Mouse (Mus musculus): ENCODE results near the gene Notch4. TPM values are rescaled to one million over a fixed set of nuclear protein-coding genes. Genes with fewer than 3 reads are reported as not detected.

The Notch4 gene
- polyA plus RNA-seq, 1 experiment from 2014 or later = 2.9 TPM

DNA sequence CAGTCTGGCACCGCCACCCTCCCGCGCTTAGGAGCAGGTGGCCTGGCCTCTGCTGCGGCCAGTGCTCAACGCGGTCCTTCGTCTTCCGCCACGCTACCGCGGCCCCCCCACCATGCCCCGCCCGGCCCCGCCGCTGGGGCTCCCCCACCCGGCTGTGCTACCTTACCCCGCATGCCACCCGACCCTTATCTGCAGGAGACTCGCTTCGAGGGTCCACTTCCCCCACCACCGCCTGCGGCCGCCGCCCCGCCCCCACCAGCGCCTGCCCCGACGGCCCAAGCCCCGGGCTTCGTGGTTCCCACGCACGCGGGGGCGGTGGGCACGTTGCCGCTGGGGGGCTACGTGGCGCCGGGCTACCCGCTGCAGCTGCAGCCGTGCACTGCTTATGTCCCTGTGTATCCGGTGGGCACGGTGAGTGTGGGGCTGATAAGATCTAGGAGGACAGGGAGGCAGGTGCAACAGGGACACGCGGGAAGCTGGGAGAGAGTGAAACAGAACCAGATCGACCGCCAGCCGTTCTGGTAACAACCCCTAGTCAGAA lies 66.8 kb downstream of the Notch4 start:
- H3K4me1 ChIP-seq (replicated peaks) = peaks cover 40% of the 10 kb centered on the region
- peak overlapping the region; percentile 36 for H3K9ac ChIP-seq
- H3K4me2 ChIP-seq (replicated peaks) = peak overlapping the region; percentile 88
- no peaks in the 10 kb centered on the region; the same call in 1 of the 2 replicates for H3K36me3 ChIP-seq
- ATAC-seq = no peak
- H3K27ac ChIP-seq = no peak overlapping the region
- H3K4me3 ChIP-seq (replicated peaks) = peak overlapping the region; percentile 29
- no peaks in the 10 kb centered on the region for H3K9me3 ChIP-seq
- WGBS = 5% methylated on average over 42 of the region's 48 CpGs
- peaks cover 26% of the 10 kb centered on the region for H3K27me3 ChIP-seq (replicated peaks)

- Histone ChIP-seq H3K27me3 (replicated peaks) (peaks cover 26% of the 10 kb centered on the region), H3K36me3 (no peaks in the 10 kb centered on the region), H3K4me1 (replicated peaks) (peaks cover 34% of the 10 kb centered on the region), H3K27ac (no peak overlapping the region), H3K4me2 (replicated peaks) (peak overlapping the region; percentile 88), H3K4me3 (replicated peaks) (peak overlapping the region; percentile 28), H3K9ac (peak overlapping the region; percentile 29), H3K9me3 (no peaks in the 10 kb centered on the region)
- 20% methylated on average over 11 of the region's 12 CpGs for WGBS
- no peak for ATAC-seq
These were observed 67.6 kb downstream of the Notch4 start for GRCm38 (mm10) chr17:34631647-34632046.

GRCm38 (mm10) chr17:34632261-34632691 lies 68.2 kb downstream of the Notch4 start:
- peaks cover 26% of the 10 kb centered on the region for H3K27me3 ChIP-seq (replicated peaks)
- H3K27ac ChIP-seq = no peak overlapping the region
- peaks cover 32% of the 10 kb centered on the region for H3K4me1 ChIP-seq (replicated peaks)

DNA sequence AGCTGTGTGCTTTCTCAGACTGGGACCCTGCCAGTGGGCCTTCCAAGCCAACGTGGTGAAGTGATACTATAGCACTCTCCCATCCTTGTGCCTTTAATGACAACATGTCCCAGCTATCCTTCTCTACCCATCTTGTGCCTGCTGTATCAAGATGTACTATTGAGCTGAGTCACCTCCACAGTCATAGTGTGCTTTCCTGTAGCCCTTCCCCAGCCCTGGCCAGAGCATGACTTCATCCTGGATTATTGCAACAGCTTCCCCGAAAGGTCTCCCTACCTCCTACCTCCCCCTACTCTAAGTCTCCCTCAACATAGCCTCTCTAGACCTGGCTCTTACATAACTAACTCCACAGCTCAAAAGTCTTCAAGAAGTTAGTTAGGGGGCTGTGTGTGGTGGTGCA lies 71.6 kb downstream of the Notch4 start:
- ATAC-seq = no peak
- H3K36me3 ChIP-seq = no peaks in the 10 kb centered on the region
- no peaks in the 10 kb centered on the region for H3K9me3 ChIP-seq
- H3K4me1 ChIP-seq (replicated peaks) = peaks cover 16% of the 10 kb centered on the region
- H3K27ac ChIP-seq = no peak overlapping the region
- H3K27me3 ChIP-seq (replicated peaks) = peaks cover 16% of the 10 kb centered on the region
- no peak overlapping the region for H3K4me3 ChIP-seq (replicated peaks)
- H3K4me2 ChIP-seq (replicated peaks) = no peak overlapping the region
- WGBS = 72% methylated on average over 2 of the region's 2 CpGs
- H3K9ac ChIP-seq = no peak overlapping the region

More at GRCm38 (mm10) chr17:34632261-34632691, 68.2 kb downstream of the Notch4 start:
- WGBS = 2% methylated on average over 26 of the region's 26 CpGs
- Histone ChIP-seq H3K36me3 (no peaks in the 10 kb centered on the region), H3K4me2 (replicated peaks) (peak overlapping the region; percentile 88), H3K4me3 (replicated peaks) (peak overlapping the region; percentile 28), H3K9ac (peak overlapping the region; percentile 29), H3K9me3 (no peaks in the 10 kb centered on the region)
- peak; percentile 43 for ATAC-seq

- Histone ChIP-seq H3K27ac (no peak overlapping the region), H3K4me3 (replicated peaks) (no peak overlapping the region), H3K9ac (no peak overlapping the region), H3K27me3 (replicated peaks) (peaks cover 2% of the 10 kb centered on the region; the same call in 1 of the 2 replicates), H3K4me2 (replicated peaks) (no peak overlapping the region), H3K4me1 (replicated peaks) (peaks cover 10% of the 10 kb centered on the region; the same call in 1 of the 2 replicates), H3K9me3 (no peaks in the 10 kb centered on the region), H3K36me3 (no peaks in the 10 kb centered on the region)
- ATAC-seq = no peak
- 63% methylated on average over 3 of the region's 3 CpGs for WGBS
These were observed 73.4 kb downstream of the Notch4 start for GRCm38 (mm10) chr17:34637459-34637858.

Other genes with a start within 250 kb of the Notch4 start
- gene H2-Eb2, start 238.6 kb upstream of the Notch4 start, polyA plus RNA-seq (2015; fragmentation: Nextera tagmentation; extraction: Ambion mirVana) = not detected in 2 replicates
- 3.7 and 5.0 TPM in 2 replicates for gene Btnl2, start 209.4 kb upstream of the Notch4 start, polyA plus RNA-seq (2015; fragmentation: Nextera tagmentation; extraction: Ambion mirVana)
- gene Btnl1, start 187.1 kb upstream of the Notch4 start, polyA plus RNA-seq (2015; fragmentation: Nextera tagmentation; extraction: Ambion mirVana) = 9.4 and 14.7 TPM in 2 replicates
- 0.34 and 0.59 TPM in 2 replicates for gene BC051142, start 165.4 kb upstream of the Notch4 start, polyA plus RNA-seq (2015; fragmentation: Nextera tagmentation; extraction: Ambion mirVana)
- gene Btnl4, start 87.0 kb upstream of the Notch4 start, polyA plus RNA-seq (2015; fragmentation: Nextera tagmentation; extraction: Ambion mirVana) = 12.7 and 13.6 TPM in 2 replicates
- gene Btnl6, start 46.9 kb upstream of the Notch4 start, polyA plus RNA-seq (2015; fragmentation: Nextera tagmentation; extraction: Ambion mirVana) = 13.1 and 15.2 TPM in 2 replicates
- gene Gpsm3, start 25.5 kb downstream of the Notch4 start, polyA plus RNA-seq (2015; fragmentation: Nextera tagmentation; extraction: Ambion mirVana) = 10.1 TPM in 2 replicates
- 8.0 and 8.8 TPM in 2 replicates for gene Pbx2, start 27.0 kb downstream of the Notch4 start, polyA plus RNA-seq (2015; fragmentation: Nextera tagmentation; extraction: Ambion mirVana)
- 2.7 and 3.0 TPM in 2 replicates for gene Ager, start 33.6 kb downstream of the Notch4 start, polyA plus RNA-seq (2015; fragmentation: Nextera tagmentation; extraction: Ambion mirVana)
- gene Rnf5, start 39.4 kb downstream of the Notch4 start, polyA plus RNA-seq (2015; fragmentation: Nextera tagmentation; extraction: Ambion mirVana) = 165 and 174 TPM in 2 replicates
- gene Agpat1, start 40.0 kb downstream of the Notch4 start, polyA plus RNA-seq (2015; fragmentation: Nextera tagmentation; extraction: Ambion mirVana) = 51.2 and 60.8 TPM in 2 replicates
- gene Egfl8, start 51.7 kb downstream of the Notch4 start, polyA plus RNA-seq (2015; fragmentation: Nextera tagmentation; extraction: Ambion mirVana) = 3.0 and 3.4 TPM in 2 replicates
- 27.8 and 29.6 TPM in 2 replicates for gene Ppt2, start 64.2 kb downstream of the Notch4 start, polyA plus RNA-seq (2015; fragmentation: Nextera tagmentation; extraction: Ambion mirVana)
- gene Prrt1, start 65.3 kb downstream of the Notch4 start, polyA plus RNA-seq (2015; fragmentation: Nextera tagmentation; extraction: Ambion mirVana) = 0.40 and 0.49 TPM in 2 replicates
- 12.1 and 13.7 TPM in 2 replicates for gene Fkbpl, start 80.5 kb downstream of the Notch4 start, polyA plus RNA-seq (2015; fragmentation: Nextera tagmentation; extraction: Ambion mirVana)
- 67.5 and 68.2 TPM in 2 replicates for gene Atf6b, start 82.9 kb downstream of the Notch4 start, polyA plus RNA-seq (2015; fragmentation: Nextera tagmentation; extraction: Ambion mirVana)
- gene Tnxb, start 106.3 kb downstream of the Notch4 start, polyA plus RNA-seq (2015; fragmentation: Nextera tagmentation; extraction: Ambion mirVana) = 1.1 and 1.3 TPM in 2 replicates
- gene C4b, start 179.6 kb downstream of the Notch4 start, polyA plus RNA-seq (2015; fragmentation: Nextera tagmentation; extraction: Ambion mirVana) = 0.33 and 1.4 TPM in 2 replicates
- 0.38 and 18.1 TPM in 2 replicates for gene Cyp21a1, start 240.3 kb downstream of the Notch4 start, polyA plus RNA-seq (2015; fragmentation: Nextera tagmentation; extraction: Ambion mirVana)